Mouse (Mus musculus): Measurements from ENCODE around the gene Tpk1.
A peak's percentile ranks its signal among the peaks of the same experiment; 100 is the strongest.

Tpk1 gene

GRCm38 (mm10) chr6:43665677-43666546 is at the start of gene Tpk1:
Tpk1 (minus strand) TSS chr6:43666278.
- DNase-seq (ENCODE audit: low spot score in 2 of 2) = peak; percentile 74 to 87

GRCm38 (mm10) chr6:43702810-43703614 is 36.9 kb upstream of the Tpk1 start:
- DNase-seq (ENCODE audit: low spot score in 2 of 2) = no peak

GRCm38 (mm10) chr6:43691863-43692262 is 25.8 kb upstream of the Tpk1 start:
- no peak for DNase-seq (ENCODE audit: low spot score in 2 of 2)

- DNase-seq (ENCODE audit: low spot score in 2 of 2) = no peak
Observed at GRCm38 (mm10) chr6:43685985-43686384, 19.9 kb upstream of the Tpk1 start.

- DNase-seq (ENCODE audit: low spot score in 2 of 2) = no peak
Observed at GRCm38 (mm10) chr6:43682535-43682934, 16.5 kb upstream of the Tpk1 start.

- DNase-seq (ENCODE audit: low spot score in 2 of 2) = no peak
Observed at GRCm38 (mm10) chr6:43678689-43679212, 12.7 kb upstream of the Tpk1 start.

- no peak for DNase-seq (ENCODE audit: low spot score in 2 of 2)
Observed at GRCm38 (mm10) chr6:43677566-43677965, 11.5 kb upstream of the Tpk1 start.

- no peak for DNase-seq (ENCODE audit: low spot score in 2 of 2)
Observed at GRCm38 (mm10) chr6:43676139-43676538, 10.1 kb upstream of the Tpk1 start.

GRCm38 (mm10) chr6:43674986-43675760 is 9.1 kb upstream of the Tpk1 start:
- no peak for DNase-seq (ENCODE audit: low spot score in 2 of 2)

- no peak for DNase-seq (ENCODE audit: low spot score in 2 of 2)
Observed at GRCm38 (mm10) chr6:43670939-43671338, 4.9 kb upstream of the Tpk1 start.

GRCm38 (mm10) chr6:43667681-43668080 is 1.6 kb upstream of the Tpk1 start:
- no peak for DNase-seq (ENCODE audit: low spot score in 2 of 2)

GRCm38 (mm10) chr6:43666611-43667400 is 728 bp upstream of the Tpk1 start:
- no peak for DNase-seq (ENCODE audit: low spot score in 2 of 2)

- no peak for DNase-seq (ENCODE audit: low spot score in 2 of 2)
Observed at GRCm38 (mm10) chr6:43661822-43662221, 4.3 kb downstream of the Tpk1 start.

- DNase-seq (ENCODE audit: low spot score in 2 of 2) = no peak
Observed at GRCm38 (mm10) chr6:43658290-43658689, 7.8 kb downstream of the Tpk1 start.

GRCm38 (mm10) chr6:43657845-43658244 is 8.2 kb downstream of the Tpk1 start:
- DNase-seq (ENCODE audit: low spot score in 2 of 2) = no peak

- no peak for DNase-seq (ENCODE audit: low spot score in 2 of 2)
Observed at GRCm38 (mm10) chr6:43654876-43655456, 11.1 kb downstream of the Tpk1 start.

GRCm38 (mm10) chr6:43649516-43649915 is 16.6 kb downstream of the Tpk1 start:
- DNase-seq (ENCODE audit: low spot score in 2 of 2) = no peak

- no peak for DNase-seq (ENCODE audit: low spot score in 2 of 2)
Observed at GRCm38 (mm10) chr6:43645674-43646073, 20.4 kb downstream of the Tpk1 start.

GRCm38 (mm10) chr6:43645105-43645504 is 21.0 kb downstream of the Tpk1 start:
- no peak for DNase-seq (ENCODE audit: low spot score in 2 of 2)

- no peak for DNase-seq (ENCODE audit: low spot score in 2 of 2)
Observed at GRCm38 (mm10) chr6:43643718-43644117, 22.4 kb downstream of the Tpk1 start.

GRCm38 (mm10) chr6:43642375-43642774 is 23.7 kb downstream of the Tpk1 start:
- DNase-seq (ENCODE audit: low spot score in 2 of 2) = no peak

Measured in frontal cortex, postnatal 25 days (tissue).